In the genomic region with DNA sequence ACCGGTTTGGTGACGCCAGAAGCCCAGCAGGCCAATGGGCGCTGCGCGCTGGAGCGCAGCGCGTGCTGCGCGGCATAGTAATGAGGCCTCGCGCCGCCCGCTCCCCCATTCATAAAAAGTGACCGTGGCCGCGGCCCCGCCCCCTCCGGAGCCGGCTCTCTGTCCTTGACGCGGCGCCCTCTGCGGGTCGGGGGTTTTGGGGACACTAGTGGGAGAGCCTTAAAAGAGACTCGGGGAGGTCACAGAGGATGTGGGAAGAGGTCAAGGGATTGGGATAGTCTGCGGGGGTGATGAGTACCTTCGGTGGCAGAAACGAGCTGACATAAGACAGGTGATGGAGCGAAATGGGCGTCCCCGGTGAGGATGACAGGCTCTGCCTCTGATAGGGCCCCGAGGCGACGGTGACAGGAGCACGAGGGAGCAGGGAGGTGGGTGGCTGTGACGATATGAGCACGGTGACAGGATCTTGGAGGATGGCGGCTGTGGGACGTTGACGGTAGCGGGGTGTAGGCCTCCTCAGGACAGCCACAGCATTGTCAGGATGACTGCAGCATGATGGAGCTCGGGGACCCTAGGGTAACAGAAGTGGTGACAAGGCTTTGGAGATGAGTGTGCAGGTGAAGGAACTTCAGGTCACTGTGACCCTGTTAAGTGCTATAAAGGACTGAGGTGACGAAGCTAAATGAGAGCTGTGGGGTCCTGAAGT, we compare ENCODE assay signal across 7 mouse cellular contexts. TPM values are rescaled to one million over a fixed set of nuclear protein-coding genes. Genes with fewer than 3 reads are reported as not detected.
DNase-seq lines count a peak whose midpoint lies in the region; ATAC-seq lines count a peak whose summit lies in the region.

No protein-coding gene starts in this region.

- peak; percentile 74 to 81 for DNase-seq in adrenal gland, adult 18-20 months (ENCODE audit: low spot score in 2 of 2)
- DNase-seq in embryo, embryonic 11 days = peak; percentile 92
- DNase-seq in gastrocnemius, postnatal 36 days = peak; percentile 70 to 74
- peak; percentile 84 to 85 for DNase-seq in left cerebral cortex, postnatal 25 days (ENCODE audit: low spot score in 2 of 2)
- DNase-seq in mesoderm, embryonic 11.5 days (ENCODE audit: low read depth, low spot score) = peak; percentile 91
- DNase-seq in right cerebral cortex, postnatal 4 days = peak; percentile 77

- ATAC-seq in intestine, embryonic 15.5 days = peak; percentile 91

- H3K36me3 ChIP-seq in intestine, embryonic 15.5 days = no peaks in the 10 kb centered on the region

- intact Hi-C loops in gastrocnemius, postnatal 36 days (cut with DNase I) = loop anchor here (5.0 to 10.0 kb wide), 2 partner anchors 205 to 268 kb away; no protein-coding TSS in a partner anchor
- intact Hi-C loops in left cerebral cortex, postnatal 25 days (cut with DNase I) = loop anchor here (2.0 to 5.0 kb wide), 2 partner anchors 204 to 270 kb away; no protein-coding TSS in a partner anchor

- no peaks in the 10 kb centered on the region for H3K9me3 ChIP-seq in intestine, embryonic 15.5 days

- peaks cover 18% of the 10 kb centered on the region for H3K4me1 ChIP-seq in intestine, embryonic 15.5 days (replicated peaks)

- WGBS in intestine, embryonic 15.5 days = 1% methylated on average over 44 of the region's 44 CpGs

- peak overlapping the region; percentile 54 for H3K9ac ChIP-seq in intestine, embryonic 15.5 days

- H3K27ac ChIP-seq in intestine, embryonic 15.5 days = no peak overlapping the region

- peak overlapping the region; percentile 67 for H3K4me3 ChIP-seq in intestine, embryonic 15.5 days (replicated peaks)

- peaks cover 13% of the 10 kb centered on the region for H3K27me3 ChIP-seq in intestine, embryonic 15.5 days (replicated peaks)

- H3K4me2 ChIP-seq in intestine, embryonic 15.5 days (replicated peaks) = peak overlapping the region; percentile 100

RNA-seq across cellular contexts. Expression of a gene that starts 0.4 kb away (rescaled TPM):
- 1 to 10 TPM in 1 of 2 experiments, under 1 TPM in 1; 0.26 to 1.2 TPM for total RNA-seq in adrenal gland, adult 18-20 months (2021)
- total RNA-seq in gastrocnemius, postnatal 36 days (2021) = not detected
- 0.06 and 0.14 TPM in 2 replicates for polyA plus RNA-seq in intestine, embryonic 15.5 days (2015; fragmentation: Nextera tagmentation; extraction: Ambion mirVana)
- total RNA-seq in left cerebral cortex, postnatal 25 days (2021) = 10 to 100 TPM; 10.1 to 13.0 TPM

RNA-seq across cellular contexts. Expression of a gene that starts 0.8 kb away (rescaled TPM):
- total RNA-seq in adrenal gland, adult 18-20 months (2021) = 1 to 10 TPM; 1.1 to 2.6 TPM
- total RNA-seq in gastrocnemius, postnatal 36 days (2021) = under 1 TPM in 1 of 2 experiments, not detected in 1; 0.27 TPM
- polyA plus RNA-seq in intestine, embryonic 15.5 days (2015; fragmentation: Nextera tagmentation; extraction: Ambion mirVana) = 2.7 and 2.8 TPM in 2 replicates
- total RNA-seq in left cerebral cortex, postnatal 25 days (2021) = 1 to 10 TPM; 5.3 to 6.9 TPM

RNA-seq across cellular contexts. Expression of a gene that starts 27.9 kb away (rescaled TPM):
- 10 to 100 TPM; 30.7 to 34.2 TPM for total RNA-seq in adrenal gland, adult 18-20 months (2021)
- 10 to 100 TPM in 1 of 2 experiments, 1 to 10 TPM in 1; 7.1 to 10.4 TPM for total RNA-seq in gastrocnemius, postnatal 36 days (2021)
- polyA plus RNA-seq in intestine, embryonic 15.5 days (2015; fragmentation: Nextera tagmentation; extraction: Ambion mirVana) = 3.0 and 3.2 TPM in 2 replicates
- total RNA-seq in left cerebral cortex, postnatal 25 days (2021) = 1 to 10 TPM; 4.7 to 5.3 TPM

RNA-seq across cellular contexts. Expression of a gene that starts 50.2 kb away (rescaled TPM):
- total RNA-seq in adrenal gland, adult 18-20 months (2021) = 1 to 10 TPM; 1.2 to 1.5 TPM
- total RNA-seq in gastrocnemius, postnatal 36 days (2021) = under 1 TPM in 1 of 2 experiments, not detected in 1; 0.64 TPM
- polyA plus RNA-seq in intestine, embryonic 15.5 days (2015; fragmentation: Nextera tagmentation; extraction: Ambion mirVana) = 2.7 and 3.0 TPM in 2 replicates
- total RNA-seq in left cerebral cortex, postnatal 25 days (2021) = 1 to 10 TPM in 1 of 2 experiments, under 1 TPM in 1; 0.98 to 1.2 TPM

Comparison
In these comparisons a context has a peak if more than half of its experiments do, and no peak if none do; other contexts are left out.
1. RNA of a gene that starts 0.4 kb away (total RNA-seq): 10.1 to 13.0 TPM in left cerebral cortex, postnatal 25 days; 0.26 to 1.2 TPM in adrenal gland, adult 18-20 months and not detected in gastrocnemius, postnatal 36 days; every median in the first group is over 4 times any median in the second.
2. Peak in every context shown above with its lines, with median percentiles within 50 percentile points of each other: DNase-seq.